Mouse (Mus musculus): ENCODE results near the gene Hoxc9. TPM values are rescaled to one million over a fixed set of nuclear protein-coding genes. Genes with fewer than 3 reads are reported as not detected.
A peak's percentile ranks its signal among the peaks of the same experiment; 100 is the strongest.

The Hoxc9 gene
- polyA plus RNA-seq, 2 experiments = 0.03 TPM; not detected in 1

DNA sequence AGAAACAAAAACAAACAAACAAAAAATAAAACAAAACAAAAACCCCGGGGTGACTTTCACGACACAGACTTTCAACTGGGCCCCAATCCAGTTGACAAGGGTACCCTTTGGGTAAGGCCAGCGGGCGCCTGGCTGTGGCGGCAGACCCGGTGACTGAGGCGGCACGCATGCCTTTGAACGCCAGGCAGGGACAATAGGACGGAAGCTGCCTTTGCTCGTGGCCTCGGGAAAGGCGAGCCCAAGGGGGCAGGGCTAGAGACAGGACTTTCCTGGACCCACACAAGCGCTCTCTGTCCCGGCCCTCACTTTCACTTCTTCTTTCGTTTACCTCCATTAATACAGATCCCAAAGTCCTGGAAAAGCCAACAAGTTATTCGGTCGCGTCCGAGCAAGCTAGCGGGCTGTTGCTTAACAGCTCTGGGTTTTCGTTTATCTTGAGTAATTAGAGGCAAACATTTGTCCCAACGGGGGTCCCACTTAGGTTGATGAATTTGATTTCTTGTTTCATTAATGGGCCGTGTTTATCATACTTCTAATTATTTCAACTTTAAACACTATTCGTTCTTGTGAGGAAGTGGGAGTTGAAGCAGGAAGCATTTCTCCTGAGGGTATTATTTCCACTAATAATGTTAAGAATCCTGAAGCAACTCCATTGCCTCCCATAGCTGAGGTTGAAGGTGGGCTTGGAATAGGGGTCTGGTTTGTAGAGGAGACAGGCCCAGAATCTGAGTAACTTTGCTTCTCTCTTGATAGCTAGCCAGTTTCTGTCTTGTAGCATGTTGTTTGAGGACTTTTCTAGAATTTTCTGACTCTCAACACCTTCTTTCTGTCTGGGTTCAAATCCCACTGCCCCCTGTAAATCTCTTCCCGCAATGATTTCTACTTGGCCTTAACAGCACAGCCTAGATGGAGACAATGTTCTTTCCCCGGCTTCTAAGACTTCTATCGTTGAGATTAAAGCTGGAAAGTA lies 12.3 kb upstream of the Hoxc9 start:
- no peak overlapping the region for H3K4me3 ChIP-seq (ENCODE audit: insufficient read depth in 1 of 2, low read depth in 2 of 2, low read length in 2 of 2)
- 1% methylated on average over 28 of the region's 28 CpGs for WGBS (ENCODE audit: insufficient replicate concordance)
- TF ChIP-seq CTCF (IDR thresholded peaks at IDR 0.05; ENCODE audit: low read depth) = no peak
- no peak for TF ChIP-seq EP300 (IDR thresholded peaks at IDR 0.05; ENCODE audit: low read depth)
- H3K9ac ChIP-seq (replicated peaks) = no peak overlapping the region
- DNase-seq (ENCODE audit: low read depth in 3 of 3, low spot score in 3 of 3) (no peak), ATAC-seq (ENCODE audit: insufficient read depth) (no peak)
- H3K27me3 ChIP-seq (ENCODE audit: control insufficient read depth, insufficient read depth, low read length) = peaks cover 92% of the 10 kb centered on the region
- no peaks in the 10 kb centered on the region for H3K4me1 ChIP-seq (replicated peaks; ENCODE audit: control insufficient read depth in 2 of 2, insufficient read depth in 2 of 2, low read length in 1 of 2)
- H3K9me3 ChIP-seq (ENCODE audit: control insufficient read depth, low read length) = no peaks in the 10 kb centered on the region
- H3K27ac ChIP-seq = no peak overlapping the region
- H3K36me3 ChIP-seq (replicated peaks; ENCODE audit: control insufficient read depth, insufficient read depth, low read depth) = no peaks in the 10 kb centered on the region
- no peak overlapping the region for H3K4me2 ChIP-seq (ENCODE audit: low read depth)

DNA sequence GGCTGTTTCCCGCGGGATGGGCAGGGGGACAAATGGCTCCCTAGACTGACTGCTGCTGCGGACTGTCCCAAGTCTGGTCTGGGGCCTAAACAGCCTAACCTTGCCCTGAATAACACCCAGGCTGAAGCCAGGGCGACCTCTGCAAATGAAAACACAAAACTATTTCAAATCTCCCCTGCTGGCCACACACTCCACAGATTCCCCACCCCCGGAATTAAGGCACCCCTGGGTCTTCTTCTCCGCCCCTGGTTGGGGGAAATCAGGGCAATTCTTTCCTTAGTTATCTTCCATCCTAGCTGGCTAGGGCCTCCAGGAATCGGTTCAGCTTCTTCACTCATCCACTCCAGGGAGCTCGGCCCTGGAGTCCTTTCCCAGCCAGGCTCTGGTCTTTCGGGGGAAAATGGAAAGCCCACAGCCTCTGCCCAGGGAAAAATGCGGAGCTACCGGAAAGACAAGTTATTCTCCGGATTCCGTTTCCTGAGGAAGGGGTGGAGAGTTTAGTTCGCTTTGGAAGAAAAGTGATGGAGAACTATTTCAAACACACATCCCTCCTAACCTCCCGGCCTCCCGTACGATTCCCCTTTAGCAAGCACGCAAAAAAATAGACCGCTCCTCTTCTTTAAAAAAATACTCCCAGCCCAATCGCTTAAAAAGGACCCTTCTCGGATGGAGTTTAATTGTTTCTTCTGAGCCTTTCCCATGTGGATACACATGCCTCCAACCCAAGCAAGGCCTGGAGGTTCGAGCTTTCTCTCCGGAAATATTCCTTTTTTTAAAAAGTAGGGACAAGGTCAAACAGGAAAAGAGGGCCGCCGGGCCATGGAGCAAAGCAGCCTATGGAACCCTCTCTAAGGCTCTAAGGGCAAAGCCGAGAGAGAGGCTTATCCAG lies 11.0 kb upstream of the Hoxc9 start:
- no peak overlapping the region for H3K4me3 ChIP-seq (ENCODE audit: insufficient read depth in 1 of 2, low read depth in 2 of 2, low read length in 2 of 2)
- no peak overlapping the region for H3K4me2 ChIP-seq (ENCODE audit: low read depth)
- peaks cover 96% of the 10 kb centered on the region for H3K27me3 ChIP-seq (ENCODE audit: control insufficient read depth, insufficient read depth, low read length)
- H3K36me3 ChIP-seq (replicated peaks; ENCODE audit: control insufficient read depth, insufficient read depth, low read depth) = no peaks in the 10 kb centered on the region
- DNase-seq (ENCODE audit: low read depth in 3 of 3, low spot score in 3 of 3) (no peak), ATAC-seq (ENCODE audit: insufficient read depth) (no peak)
- H3K4me1 ChIP-seq (replicated peaks; ENCODE audit: control insufficient read depth in 2 of 2, insufficient read depth in 2 of 2, low read length in 1 of 2) = no peaks in the 10 kb centered on the region
- no peaks in the 10 kb centered on the region for H3K9me3 ChIP-seq (ENCODE audit: control insufficient read depth, low read length)
- TF ChIP-seq CTCF (IDR thresholded peaks at IDR 0.05; ENCODE audit: low read depth) (no peak), EP300 (IDR thresholded peaks at IDR 0.05; ENCODE audit: low read depth) (no peak)
- WGBS (ENCODE audit: insufficient replicate concordance) = 4% methylated on average over 26 of the region's 26 CpGs
- no peak overlapping the region for H3K27ac ChIP-seq
- H3K9ac ChIP-seq (replicated peaks) = no peak overlapping the region

DNA sequence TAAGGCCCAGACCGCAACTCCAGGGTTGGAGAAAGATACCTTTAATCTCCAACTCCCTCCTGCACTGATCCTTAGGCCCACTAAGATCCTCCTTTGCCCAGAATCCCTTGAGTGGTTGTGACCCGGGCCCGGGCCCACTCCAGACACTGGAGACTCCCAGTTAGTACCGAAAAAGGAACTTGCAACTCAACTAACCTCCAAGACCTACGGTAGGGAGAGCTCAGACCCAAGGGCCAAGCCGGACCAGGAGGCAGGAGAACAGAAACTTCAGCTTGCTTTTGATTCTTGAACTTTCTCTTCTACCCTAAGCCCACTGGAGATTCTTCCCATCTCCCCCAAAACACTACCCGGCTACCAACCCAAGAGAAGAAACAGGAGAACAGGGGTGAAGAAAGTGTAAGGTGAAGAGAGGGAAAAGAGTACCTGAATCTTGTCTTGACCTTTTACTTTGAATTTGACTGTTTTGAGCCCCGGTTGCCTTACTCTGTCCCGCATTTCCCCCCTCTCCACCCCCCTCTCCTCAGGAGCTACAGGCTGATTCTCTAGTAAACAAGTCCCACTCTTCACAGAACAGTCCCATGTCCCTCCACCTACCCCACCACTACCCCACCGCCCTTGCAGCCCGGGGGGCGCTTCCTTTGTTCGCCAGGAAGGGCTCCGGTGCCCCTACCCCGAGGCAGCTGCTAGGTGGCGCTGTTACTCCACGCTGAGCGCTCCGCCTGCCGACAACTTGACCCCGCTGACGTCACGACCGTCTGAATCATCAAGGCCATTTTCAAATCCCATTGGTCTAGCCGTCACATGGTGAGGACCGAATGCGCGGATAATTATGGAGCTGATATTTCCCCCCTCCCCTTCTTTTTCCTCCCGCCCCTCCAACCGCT lies 10.1 kb upstream of the Hoxc9 start:
- Histone ChIP-seq H3K9ac (replicated peaks) (no peak overlapping the region), H3K4me3 (ENCODE audit: insufficient read depth in 1 of 2, low read depth in 2 of 2, low read length in 2 of 2) (no peak overlapping the region), H3K27me3 (ENCODE audit: control insufficient read depth, insufficient read depth, low read length) (peaks cover 97% of the 10 kb centered on the region), H3K4me1 (replicated peaks; ENCODE audit: control insufficient read depth in 2 of 2, insufficient read depth in 2 of 2, low read length in 1 of 2) (no peaks in the 10 kb centered on the region), H3K36me3 (replicated peaks; ENCODE audit: control insufficient read depth, insufficient read depth, low read depth) (no peaks in the 10 kb centered on the region), H3K9me3 (ENCODE audit: control insufficient read depth, low read length) (no peaks in the 10 kb centered on the region), H3K4me2 (ENCODE audit: low read depth) (no peak overlapping the region), H3K27ac (no peak overlapping the region)
- TF ChIP-seq CTCF (IDR thresholded peaks at IDR 0.05; ENCODE audit: low read depth) (peak; percentile 76), EP300 (IDR thresholded peaks at IDR 0.05; ENCODE audit: low read depth) (no peak)
- peak; percentile 4 to 22 (median 7) for DNase-seq (ENCODE audit: low read depth in 3 of 3, low spot score in 3 of 3)
- 3% methylated on average over 30 of the region's 30 CpGs for WGBS (ENCODE audit: insufficient replicate concordance)
- ATAC-seq (ENCODE audit: insufficient read depth) = no peak

DNA sequence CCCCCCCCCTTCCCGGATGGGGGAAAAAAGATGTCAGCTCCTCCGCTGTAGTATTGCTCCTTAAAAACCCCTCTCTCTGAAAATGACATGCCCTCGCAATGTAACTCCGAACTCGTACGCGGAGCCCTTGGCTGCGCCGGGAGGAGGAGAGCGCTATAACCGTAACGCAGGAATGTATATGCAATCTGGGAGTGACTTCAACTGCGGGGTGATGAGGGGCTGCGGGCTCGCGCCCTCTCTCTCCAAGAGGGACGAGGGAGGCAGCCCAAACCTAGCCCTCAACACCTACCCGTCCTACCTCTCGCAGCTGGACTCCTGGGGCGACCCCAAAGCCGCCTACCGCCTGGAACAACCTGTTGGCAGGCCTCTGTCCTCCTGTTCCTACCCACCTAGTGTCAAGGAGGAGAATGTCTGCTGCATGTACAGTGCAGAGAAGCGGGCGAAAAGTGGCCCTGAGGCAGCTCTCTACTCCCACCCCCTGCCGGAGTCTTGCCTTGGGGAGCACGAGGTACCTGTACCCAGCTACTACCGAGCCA lies 9.4 kb upstream of the Hoxc9 start, which contains the start of gene Hoxc10:
Gene Hoxc10, plus strand, starts transcription at position 21 of the 536 bp plus-strand sequence.
- Histone ChIP-seq H3K4me1 (replicated peaks; ENCODE audit: control insufficient read depth in 2 of 2, insufficient read depth in 2 of 2, low read length in 1 of 2) (no peaks in the 10 kb centered on the region), H3K27ac (no peak within 1 kb of the TSS), H3K9ac (replicated peaks) (no peak within 1 kb of the TSS), H3K36me3 (replicated peaks; ENCODE audit: control insufficient read depth, insufficient read depth, low read depth) (no peaks in the 10 kb centered on the region), H3K27me3 (ENCODE audit: control insufficient read depth, insufficient read depth, low read length) (peaks cover 97% of the 10 kb centered on the region), H3K4me2 (ENCODE audit: low read depth) (no peak within 1 kb of the TSS), H3K4me3 (ENCODE audit: insufficient read depth in 1 of 2, low read depth in 2 of 2, low read length in 2 of 2) (no peak within 1 kb of the TSS), H3K9me3 (ENCODE audit: control insufficient read depth, low read length) (no peaks in the 10 kb centered on the region)
- DNase-seq (ENCODE audit: low read depth in 3 of 3, low spot score in 3 of 3) (no peak), ATAC-seq (ENCODE audit: insufficient read depth) (no peak)
- WGBS (ENCODE audit: insufficient replicate concordance) = 3% methylated on average over 27 of the region's 27 CpGs
- TF ChIP-seq EP300 (IDR thresholded peaks at IDR 0.05; ENCODE audit: low read depth) (no peak), CTCF (IDR thresholded peaks at IDR 0.05; ENCODE audit: low read depth) (no peak)
